Mouse (Mus musculus) hindbrain, embryonic 11.5 days (tissue): ENCODE results near the gene E130218I03Rik. TPM values are rescaled to one million over a fixed set of nuclear protein-coding genes. Genes with fewer than 3 reads are reported as not detected.

ENCODE experiments used
- ATAC-seq: fragments of 200-750 bp; cut with Nextera tagmentation; 2 replicates; pipeline ENCODE4 v1.8.0; 2017; ENCODE audit warnings: mild to moderate bottlenecking, moderate TSS enrichment, moderate library complexity; ENCODE audit not compliant: low FRiP score
- DNase-seq: peaks from one replicate; pipeline ENCODE4 v3.0.0-alpha.2; 2015; ENCODE audit warnings: low spot score
- H3K27ac ChIP-seq: fragments of 300-500 bp; sonication (generic); 2 replicates; pipeline ENCODE4 v1.5.1; 2014; ENCODE audit warnings: mild to moderate bottlenecking, low read depth, low read length
- H3K27me3 ChIP-seq: fragments of 300-500 bp; sonication (generic); 2 replicates; pipeline ENCODE4 v1.6.1; 2014; ENCODE audit warnings: mild to moderate bottlenecking, low read length, moderate library complexity, mixed read lengths; ENCODE audit not compliant: control insufficient read depth, insufficient read depth
- H3K36me3 ChIP-seq: fragments of 300-500 bp; sonication (generic); 2 replicates; pipeline ENCODE4 v1.6.1; 2014; ENCODE audit warnings: mild to moderate bottlenecking, low read length, moderate library complexity, mixed read lengths; ENCODE audit not compliant: control insufficient read depth, insufficient read depth
- H3K4me1 ChIP-seq: fragments of 300-500 bp; sonication (generic); replicated peaks from 2 replicates; pipeline ENCODE4 v1.6.1; 2014; ENCODE audit warnings: low read length, mixed read lengths; ENCODE audit not compliant: control insufficient read depth, insufficient read depth
- H3K4me2 ChIP-seq: fragments of 300-500 bp; sonication (generic); replicated peaks from 2 replicates; pipeline ENCODE4 v1.6.1; 2014; ENCODE audit warnings: mild to moderate bottlenecking, low read depth, low read length
- H3K4me3 ChIP-seq: fragments of 300-500 bp; sonication (generic); 2 replicates; pipeline ENCODE4 v1.5.1; 2014; ENCODE audit warnings: low read depth, low read length
- H3K9ac ChIP-seq: fragments of 300-500 bp; sonication (generic); 2 replicates; pipeline ENCODE4 v1.6.1; 2014; ENCODE audit warnings: low read depth, low read length
- H3K9me3 ChIP-seq: fragments of 300-500 bp; sonication (generic); 2 replicates; pipeline ENCODE4 v1.6.1; 2016; ENCODE audit warnings: low read length; ENCODE audit not compliant: control insufficient read depth
- WGBS: fragments of 180-500 bp; shearing (Covaris S2); extraction: QIAGEN DNeasy Blood & Tissue Kit; methylation state at CpG from one replicate; pipeline ENCODE4 v1.1.7; 2014; 5-methylcytosine and 5-hydroxymethylcytosine counted together
- polyA plus RNA-seq: library from polyadenylated mRNA; unstranded; fragments of >200 nt; fragmentation: Nextera tagmentation; extraction: Ambion mirVana; gene quantifications from 2 replicates; pipeline ENCODE4 v1.2.1, GENCODE M21; 2014

E130218I03Rik gene
- polyA plus RNA-seq, 1 experiment from 2014 or later: 0.20 TPM

- no peak overlapping the region for H3K27ac ChIP-seq
Observed at GRCm38 (mm10) chr4:134234876-134235275, 8.6 kb upstream of the E130218I03Rik start.

GRCm38 (mm10) chr4:134237582-134238278 is 5.7 kb upstream of the E130218I03Rik start:
- Histone ChIP-seq H3K36me3 (no peaks in the 10 kb centered on the region), H3K9ac (no peak overlapping the region), H3K9me3 (no peaks in the 10 kb centered on the region), H3K4me3 (no peak overlapping the region), H3K4me2 (no peak overlapping the region), H3K27me3 (peaks cover 18% of the 10 kb centered on the region), H3K4me1 (no peaks in the 10 kb centered on the region), H3K27ac (no peak overlapping the region)
- ATAC-seq (no peak), DNase-seq (no peak)
- WGBS: 18% methylated on average over 19 of the region's 19 CpGs

More at GRCm38 (mm10) chr4:134234876-134235275, 8.6 kb upstream of the E130218I03Rik start:
- no peak overlapping the region for H3K9ac ChIP-seq
- no peak overlapping the region for H3K4me2 ChIP-seq
- peaks cover 18% of the 10 kb centered on the region for H3K27me3 ChIP-seq
- no peak overlapping the region for H3K4me3 ChIP-seq
- H3K4me1 ChIP-seq: no peaks in the 10 kb centered on the region
- ATAC-seq (no peak), DNase-seq (no peak)
- H3K36me3 ChIP-seq: no peaks in the 10 kb centered on the region
- 87% methylated on average over 5 of the region's 5 CpGs for WGBS
- no peaks in the 10 kb centered on the region for H3K9me3 ChIP-seq

DNA sequence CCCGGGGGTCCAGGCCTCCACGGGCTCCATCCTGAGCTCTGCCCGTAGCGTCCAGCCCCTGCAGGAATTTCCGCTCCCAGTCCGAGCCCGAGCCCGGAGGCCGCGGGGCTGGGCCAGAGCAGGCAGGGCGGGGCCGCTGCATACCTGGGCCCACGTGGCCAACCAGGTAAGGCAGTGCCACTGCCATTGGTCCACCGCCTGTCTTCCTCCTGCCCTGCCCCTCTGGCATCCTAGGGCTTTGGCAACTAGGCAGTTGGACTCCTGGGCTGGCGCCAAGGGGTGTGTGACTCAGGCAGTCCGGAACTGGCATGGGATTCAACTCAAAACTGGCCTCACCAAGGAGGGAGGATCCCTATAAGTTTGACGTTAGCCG is 5.2 kb upstream of the E130218I03Rik start, which contains the start of gene Cnksr1:
TSS of gene Cnksr1 (minus strand) at position 121 of the 373 bp plus-strand sequence.
- H3K36me3 ChIP-seq: no peaks in the 10 kb centered on the region
- H3K4me3 ChIP-seq: no peak within 1 kb of the TSS
- WGBS: 3% methylated on average over 18 of the region's 18 CpGs
- no peak within 1 kb of the TSS for H3K27ac ChIP-seq
- ATAC-seq (no peak), DNase-seq (peak; percentile 11)
- H3K9me3 ChIP-seq: no peaks in the 10 kb centered on the region
- H3K9ac ChIP-seq: no peak within 1 kb of the TSS
- H3K27me3 ChIP-seq: peaks cover 18% of the 10 kb centered on the region
- H3K4me1 ChIP-seq: no peaks in the 10 kb centered on the region
- peak within 1 kb of the TSS; percentile 19 for H3K4me2 ChIP-seq

DNA sequence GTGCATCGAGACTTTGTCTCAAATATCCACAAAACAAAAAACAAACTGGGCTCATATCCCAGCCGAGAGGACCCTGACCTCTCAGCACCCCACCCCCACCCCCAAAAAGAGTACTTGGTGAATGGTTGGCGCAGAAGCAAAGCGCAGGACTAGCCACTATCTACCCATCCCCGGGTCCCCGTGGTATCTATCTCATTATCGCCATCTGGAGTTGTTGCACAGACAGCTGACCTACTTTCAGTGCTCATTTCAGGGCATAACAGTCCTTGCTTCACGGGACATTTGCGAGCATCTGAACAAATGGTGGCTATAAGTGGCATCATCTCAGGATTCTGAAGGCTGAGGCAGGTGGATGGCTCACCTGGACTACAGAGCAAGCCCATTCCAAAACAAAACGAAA is 4.8 kb upstream of the E130218I03Rik start:
- Histone ChIP-seq H3K9me3 (no peaks in the 10 kb centered on the region), H3K4me3 (no peak overlapping the region), H3K27me3 (peaks cover 18% of the 10 kb centered on the region), H3K36me3 (no peaks in the 10 kb centered on the region), H3K4me1 (no peaks in the 10 kb centered on the region), H3K27ac (no peak overlapping the region), H3K9ac (no peak overlapping the region), H3K4me2 (peak overlapping the region; percentile 19)
- 16% methylated on average over 10 of the region's 10 CpGs for WGBS
- no peak for ATAC-seq
- peak; percentile 15 for DNase-seq

GRCm38 (mm10) chr4:134245148-134245843 is 1.8 kb downstream of the E130218I03Rik start, which contains the start of gene Zfp593:
Zfp593 (minus strand) TSS chr4:134245592.
- peak within 1 kb of the TSS; percentile 79 for H3K9ac ChIP-seq
- H3K9me3 ChIP-seq: no peaks in the 10 kb centered on the region
- peak within 1 kb of the TSS; percentile 84 for H3K4me3 ChIP-seq
- peaks cover 7% of the 10 kb centered on the region for H3K4me1 ChIP-seq
- no peaks in the 10 kb centered on the region for H3K36me3 ChIP-seq
- WGBS: under 1% methylated on average over 60 of the region's 60 CpGs
- ATAC-seq (peak; percentile 64), DNase-seq (peak; percentile 97)
- peaks cover 18% of the 10 kb centered on the region for H3K27me3 ChIP-seq
- peak within 1 kb of the TSS; percentile 30; the same call in 1 of the 2 replicates for H3K27ac ChIP-seq
- peak within 1 kb of the TSS; percentile 95 for H3K4me2 ChIP-seq

DNA sequence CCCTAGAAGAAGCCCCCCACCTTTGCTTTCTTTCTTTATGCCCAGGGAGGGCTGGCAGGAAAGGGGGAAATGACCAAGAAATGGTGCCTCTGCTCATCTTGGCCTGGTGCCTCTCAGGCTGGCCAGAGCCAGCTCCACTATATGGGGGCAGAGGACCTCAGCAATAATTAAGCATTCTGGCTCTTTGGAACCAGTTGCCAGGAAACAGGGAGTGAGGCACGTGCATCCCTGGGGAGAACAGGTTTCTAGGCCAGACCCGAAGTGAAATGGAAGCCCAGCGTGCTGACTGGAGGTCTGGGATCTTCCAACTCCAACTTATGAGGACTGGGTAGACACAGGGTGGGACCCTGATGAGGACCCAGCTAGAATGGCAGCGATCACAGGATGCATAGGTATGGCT is 2.8 kb downstream of the E130218I03Rik start:
- Histone ChIP-seq H3K36me3 (no peaks in the 10 kb centered on the region), H3K4me3 (no peak overlapping the region), H3K9me3 (no peaks in the 10 kb centered on the region), H3K27me3 (peaks cover 27% of the 10 kb centered on the region), H3K27ac (no peak overlapping the region), H3K9ac (peak overlapping the region; percentile 1; the same call in 1 of the 2 replicates), H3K4me2 (no peak overlapping the region), H3K4me1 (peaks cover 7% of the 10 kb centered on the region)
- WGBS: 31% methylated on average over 4 of the region's 4 CpGs
- no peak for ATAC-seq
- DNase-seq: no peak

GRCm38 (mm10) chr4:134246719-134247258 is 3.3 kb downstream of the E130218I03Rik start, which contains the start of gene Gm30191:
Gm30191 (plus strand) TSS chr4:134246935.
- DNase-seq: no peak
- peaks cover 11% of the 10 kb centered on the region for H3K4me1 ChIP-seq
- H3K4me2 ChIP-seq: peak within 1 kb of the TSS; percentile 95
- ATAC-seq: no peak
- H3K27me3 ChIP-seq: peaks cover 32% of the 10 kb centered on the region
- peak within 1 kb of the TSS; percentile 84; the same call in 1 of the 2 replicates for H3K4me3 ChIP-seq
- H3K27ac ChIP-seq: no peak within 1 kb of the TSS
- WGBS: 72% methylated on average over 7 of the region's 7 CpGs
- no peaks in the 10 kb centered on the region for H3K9me3 ChIP-seq
- H3K9ac ChIP-seq: peak within 1 kb of the TSS; percentile 44; the same call in 1 of the 2 replicates
- no peaks in the 10 kb centered on the region for H3K36me3 ChIP-seq

- ATAC-seq (peak; percentile 36; the same call in 1 of the 2 replicates), DNase-seq (peak; percentile 88)
- no peak overlapping the region for H3K9ac ChIP-seq
- H3K4me1 ChIP-seq: peaks cover 21% of the 10 kb centered on the region
- H3K9me3 ChIP-seq: no peaks in the 10 kb centered on the region
- peaks cover 45% of the 10 kb centered on the region for H3K27me3 ChIP-seq
- under 1% methylated on average over 29 of the region's 30 CpGs for WGBS
- H3K4me3 ChIP-seq: peak overlapping the region; percentile 24
- no peak overlapping the region for H3K27ac ChIP-seq
- H3K36me3 ChIP-seq: no peaks in the 10 kb centered on the region
- H3K4me2 ChIP-seq: peak overlapping the region; percentile 47
Observed at GRCm38 (mm10) chr4:134249651-134250050, 6.2 kb downstream of the E130218I03Rik start.
